Mouse (Mus musculus) heart, adult 2 months (tissue): ENCODE measurements around the gene Fryl. TPM values are rescaled to one million over a fixed set of nuclear protein-coding genes. Genes with fewer than 3 reads are reported as not detected.

Experiments used
- DNase-seq, 2 experiments: peaks; one replicate each; pipeline ENCODE4 v3.0.0; 2021
- H3K27ac ChIP-seq: fragments of 200-600 bp; 2 replicates; pipeline ENCODE4 v1.8.1; 2022
- H3K27me3 ChIP-seq: fragments of 200-500 bp; 2 replicates; pipeline ENCODE4 v1.6.1; 2012; ENCODE audit warnings: mild to moderate bottlenecking, low read length, inconsistent platforms, mixed read lengths; ENCODE audit not compliant: control insufficient read depth, insufficient read depth
- H3K36me3 ChIP-seq: fragments of 200-500 bp; 2 replicates; pipeline ENCODE4 v1.6.1; 2012; ENCODE audit warnings: low read length, inconsistent platforms; ENCODE audit not compliant: control insufficient read depth, insufficient read depth
- H3K4me1 ChIP-seq: fragments of 200-500 bp; 2 replicates; pipeline ENCODE4 v1.6.1; 2011; ENCODE audit warnings: low read length; ENCODE audit not compliant: control insufficient read depth, insufficient read depth
- H3K4me3 ChIP-seq: fragments of 200-600 bp; 2 replicates; pipeline ENCODE4 v1.8.1; 2022
- H3K79me2 ChIP-seq: fragments of 200-500 bp; replicated peaks from 2 replicates; pipeline ENCODE4 v1.6.1; 2012; ENCODE audit warnings: mild to moderate bottlenecking, inconsistent platforms, low read length, moderate library complexity, mixed read lengths; ENCODE audit not compliant: control insufficient read depth, insufficient read depth
- H3K9ac ChIP-seq: fragments of 200-500 bp; 2 replicates; pipeline ENCODE4 v1.6.1; 2012; ENCODE audit warnings: low read depth, mild to moderate bottlenecking, control low read depth, inconsistent platforms, low read length, mixed read lengths
- CTCF ChIP-seq: fragments of 200-600 bp; IDR thresholded peaks from 2 replicates; pipeline ENCODE4 v1.8.1; 2022; ENCODE audit warnings: antibody characterized with exemption, mild to moderate bottlenecking, moderate library complexity
- EP300 ChIP-seq: fragments of 200-500 bp; IDR thresholded peaks from 2 replicates; pipeline ENCODE4 v1.6.1; 2011; ENCODE audit warnings: low read depth, low read length, control low read depth; ENCODE audit not compliant: insufficient read depth
- POLR2A ChIP-seq: fragments of 200-500 bp; IDR thresholded peaks from 2 replicates; pipeline ENCODE4 v1.6.1; 2011; ENCODE audit warnings: mild to moderate bottlenecking, low read depth, low read length, control low read depth; ENCODE audit not compliant: insufficient read depth
- WGBS: fragments of 180-500 bp; shearing (Covaris S2); methylation state at CpG from one replicate; pipeline ENCODE4 v1.1.7; 2018; 5-methylcytosine and 5-hydroxymethylcytosine counted together
- intact Hi-C: fragments of 180-260 bp; cut with DNase I; formaldehyde crosslinking; loops from one replicate; pipeline ENCODE4 v1.15.1; 2025
- polyA plus RNA-seq: library from polyadenylated mRNA; depleted of rRNA; stranded (reverse); fragments of >200 nt; gene quantifications from 2 replicates; pipeline ENCODE4 v1.2.3, GENCODE M21; 2012
- total RNA-seq, 2 experiments: library from RNA; stranded (reverse); gene quantifications; 2 replicates each; pipeline ENCODE4 v1.2.3; 2021

The Fryl gene
- total and polyA plus RNA-seq, 3 experiments, result 25.9 to 40.7 (median 32.9) TPM

DNA sequence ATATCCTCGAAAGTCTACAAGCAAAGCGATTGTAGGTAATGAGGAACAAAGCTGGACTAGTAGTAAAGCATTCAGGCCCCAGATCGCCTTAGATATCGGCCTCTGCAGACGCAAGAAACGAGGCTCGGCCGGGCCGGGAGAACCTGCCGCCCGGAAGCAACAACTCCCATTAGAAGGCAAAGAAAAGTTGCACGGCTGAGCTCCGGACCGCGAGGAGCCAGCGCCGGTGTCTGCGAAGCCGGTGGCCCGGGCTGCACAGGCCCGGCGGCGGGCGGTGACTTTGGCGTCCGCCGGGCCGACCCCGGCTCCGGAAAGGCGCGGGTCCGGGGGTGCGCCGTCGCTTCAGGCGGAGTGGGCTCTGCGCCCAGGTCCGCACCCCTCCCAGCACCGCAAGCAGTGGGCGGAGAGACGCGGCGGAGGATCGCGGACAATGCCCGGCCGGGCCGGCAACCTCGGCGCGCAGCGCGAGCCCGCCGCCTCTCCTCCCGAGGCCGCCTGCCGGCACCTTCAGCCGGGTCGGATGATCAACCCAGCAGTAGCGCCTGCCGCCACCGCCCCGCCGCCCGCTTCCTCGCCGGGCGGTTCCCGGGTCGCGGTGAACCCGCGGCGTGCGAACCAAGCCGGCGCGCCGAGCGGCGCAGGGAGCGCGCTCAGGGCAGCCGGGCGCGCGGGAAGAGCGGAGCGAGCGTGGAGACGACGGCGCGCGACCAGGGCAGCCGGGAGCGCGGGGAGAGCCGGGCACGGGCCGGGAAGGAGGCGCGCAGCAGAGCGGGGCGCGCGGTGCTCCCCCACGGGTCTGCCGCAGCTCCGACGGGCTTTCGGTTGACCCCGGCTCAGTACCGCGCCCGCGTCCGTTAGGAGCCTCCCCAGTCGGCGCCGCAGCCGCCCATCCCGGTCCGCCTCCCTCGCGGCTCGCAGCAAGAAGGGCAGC, 833 bp downstream of the Fryl start:
- Histone ChIP-seq H3K36me3 (peaks cover 10% of the 10 kb centered on the region), H3K27me3 (no peaks in the 10 kb centered on the region), H3K4me1 (peaks cover 8% of the 10 kb centered on the region), H3K9ac (peak overlapping the region; percentile 100), H3K79me2 (peaks cover 3% of the 10 kb centered on the region), H3K27ac (peak overlapping the region; percentile 91), H3K4me3 (peak overlapping the region; percentile 69)
- intact Hi-C loops, result loop anchor here (1.0 to 10.0 kb wide), 4 partner anchors 29 to 341 kb away; partner anchors contain the start of genes Ociad1 and Slain2
- DNase-seq, result peak; percentile 81 to 83
- WGBS, result under 1% methylated on average over 126 of the region's 129 CpGs
- no peak for TF ChIP-seq POLR2A
- peak; percentile 29 for TF ChIP-seq CTCF
- TF ChIP-seq EP300, result no peak

DNA sequence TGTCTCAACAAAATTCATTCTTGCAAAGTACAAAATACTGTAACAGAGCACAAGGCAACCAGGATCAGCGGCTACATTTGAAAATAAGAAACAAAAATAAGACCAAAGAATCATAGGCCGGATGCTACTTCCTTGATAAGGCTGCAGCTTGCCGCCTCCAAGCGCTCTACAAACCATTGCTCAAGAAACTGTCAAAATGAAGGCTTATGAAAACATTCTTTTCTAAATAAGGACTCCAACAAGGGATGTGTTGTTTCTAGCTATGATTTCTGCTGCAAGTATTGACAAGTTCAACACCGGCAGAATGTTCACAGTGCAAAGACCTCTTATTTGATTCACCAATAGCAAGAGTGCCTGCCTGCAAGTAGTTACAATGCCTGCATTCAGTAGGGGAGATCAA, 1.8 kb downstream of the Fryl start:
- TF ChIP-seq POLR2A (no peak), CTCF (no peak), EP300 (no peak)
- Histone ChIP-seq H3K79me2 (peaks cover 7% of the 10 kb centered on the region), H3K4me3 (peak overlapping the region; percentile 69), H3K27me3 (no peaks in the 10 kb centered on the region), H3K4me1 (peaks cover 11% of the 10 kb centered on the region), H3K27ac (peak overlapping the region; percentile 91), H3K9ac (peak overlapping the region; percentile 100), H3K36me3 (peaks cover 10% of the 10 kb centered on the region)
- 14% methylated on average over 5 of the region's 5 CpGs for WGBS
- intact Hi-C loops, result loop anchor here (2.0 to 10.0 kb wide), 3 partner anchors 28 to 340 kb away; partner anchors contain the start of gene Slain2
- no peak for DNase-seq

- Histone ChIP-seq H3K79me2 (peaks cover 7% of the 10 kb centered on the region), H3K27me3 (no peaks in the 10 kb centered on the region), H3K9ac (no peak overlapping the region; the same call in 1 of the 2 replicates), H3K27ac (peak overlapping the region; percentile 91), H3K4me1 (peaks cover 14% of the 10 kb centered on the region), H3K36me3 (peaks cover 10% of the 10 kb centered on the region), H3K4me3 (no peak overlapping the region)
- intact Hi-C loops, result loop anchor here (10.0 kb wide), 1 partner anchor 338 kb away; the partner anchor contains the start of gene Slain2
- TF ChIP-seq EP300 (no peak), CTCF (no peak), POLR2A (no peak)
- no peak for DNase-seq
Measured at GRCm38 (mm10) chr5:73252739-73253138, 3.7 kb downstream of the Fryl start.

DNA sequence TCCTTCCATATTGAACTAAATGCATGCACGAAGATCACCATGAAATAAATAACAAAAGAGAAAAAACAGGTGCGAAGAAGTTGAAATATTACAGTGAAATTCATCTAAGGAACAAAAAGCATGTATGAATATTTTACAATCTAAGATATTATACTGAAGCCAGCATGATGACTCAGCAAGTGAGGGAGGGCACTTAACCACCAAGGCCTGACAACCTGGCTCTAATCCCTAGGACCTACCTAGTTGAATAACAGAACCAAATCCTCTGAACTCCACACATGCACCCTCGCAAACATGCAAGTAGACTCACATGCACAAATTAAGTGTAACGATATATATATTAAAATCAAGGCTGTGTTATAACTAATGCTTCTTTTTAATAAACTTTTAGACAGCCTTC, 7.1 kb downstream of the Fryl start:
- WGBS, result 94% methylated on average over 4 of the region's 4 CpGs
- Histone ChIP-seq H3K4me3 (no peak overlapping the region), H3K27ac (no peak overlapping the region)

GRCm38 (mm10) chr5:73248211-73248610, 8.2 kb downstream of the Fryl start:
- no peaks in the 10 kb centered on the region for H3K27me3 ChIP-seq
- peaks cover 6% of the 10 kb centered on the region for H3K36me3 ChIP-seq
- no peak overlapping the region for H3K27ac ChIP-seq
- no peak for DNase-seq
- H3K4me1 ChIP-seq, result peaks cover 10% of the 10 kb centered on the region
- intact Hi-C loops, result no loop called here
- WGBS, result 56% methylated on average over 8 of the region's 8 CpGs
- TF ChIP-seq CTCF, result no peak
- TF ChIP-seq EP300, result no peak
- no peak for TF ChIP-seq POLR2A
- H3K9ac ChIP-seq, result no peak overlapping the region
- peaks cover 13% of the 10 kb centered on the region for H3K79me2 ChIP-seq
- no peak overlapping the region for H3K4me3 ChIP-seq

More for the DNA sequence above, 7.1 kb downstream of the Fryl start:
- Histone ChIP-seq H3K4me1 (peaks cover 12% of the 10 kb centered on the region), H3K9ac (no peak overlapping the region), H3K36me3 (peaks cover 10% of the 10 kb centered on the region), H3K27me3 (no peaks in the 10 kb centered on the region), H3K79me2 (peaks cover 10% of the 10 kb centered on the region)
- no peak for DNase-seq
- intact Hi-C loops, result no loop called here
- no peak for TF ChIP-seq EP300
- no peak for TF ChIP-seq CTCF
- no peak for TF ChIP-seq POLR2A

DNA sequence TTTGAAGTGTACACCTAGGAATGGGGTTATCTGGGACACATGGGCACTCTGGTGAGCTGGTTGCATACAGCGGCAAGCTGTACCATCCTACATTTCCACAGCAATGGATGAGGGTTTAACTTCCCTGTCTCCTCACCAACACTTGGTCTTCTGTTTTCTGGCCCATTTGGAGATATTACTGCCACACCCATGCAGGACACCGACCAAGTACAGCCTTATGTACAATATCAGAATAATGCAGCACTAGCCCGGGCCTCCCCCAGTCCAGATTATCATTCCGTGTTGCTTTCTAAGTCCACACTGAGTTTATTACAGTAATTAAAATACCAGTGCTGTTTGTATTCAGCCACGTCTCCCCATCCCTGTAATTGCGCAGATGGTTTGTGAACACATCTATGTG, 10.0 kb downstream of the Fryl start:
- peaks cover 14% of the 10 kb centered on the region for H3K79me2 ChIP-seq
- H3K27me3 ChIP-seq, result no peaks in the 10 kb centered on the region
- no peak overlapping the region for H3K4me3 ChIP-seq
- H3K27ac ChIP-seq, result no peak overlapping the region
- no peak for DNase-seq
- WGBS, result 85% methylated on average over 6 of the region's 6 CpGs
- peaks cover 17% of the 10 kb centered on the region for H3K4me1 ChIP-seq
- H3K9ac ChIP-seq, result no peak overlapping the region
- peaks cover 4% of the 10 kb centered on the region for H3K36me3 ChIP-seq
- intact Hi-C loops, result no loop called here
- TF ChIP-seq CTCF, result no peak
